Mouse (Mus musculus): ENCODE measurements around the gene Mybpc1.
"Not testable (repeated sequence)": the region's sequence is repeated elsewhere in the genome, so short reads cannot be mapped to it uniquely, and the experiment has no call there.

GRCm38 (mm10) chr10:88515049-88515448 lies 89.9 kb downstream of the Mybpc1 start:
- not testable (repeated sequence) for TF ChIP-seq POLR2A (IDR thresholded peaks at IDR 0.05; ENCODE audit: borderline replicate concordance, control insufficient read depth, low read depth, low read length); CTCF (IDR thresholded peaks at IDR 0.05; ENCODE audit: control insufficient read depth, insufficient read depth, low read length)

All from bone marrow, adult 2 months (tissue).